Mouse (Mus musculus): ENCODE data around the gene Orai1. TPM values are rescaled to one million over a fixed set of nuclear protein-coding genes. Genes with fewer than 3 reads are reported as not detected.
A peak's percentile ranks its signal among the peaks of the same experiment; 100 is the strongest.

Gene Orai1
- total RNA-seq, 2 experiments from 2014 or later: 6.9 to 9.5 TPM

GRCm38 (mm10) chr5:123076419-123077281 lies 61.8 kb downstream of the Orai1 start:
- Histone ChIP-seq H3K4me3 (peak overlapping the region; percentile 63), H3K27ac (peak overlapping the region; percentile 89)
- no peak for TF ChIP-seq CTCF (IDR thresholded peaks at IDR 0.05)
- intact Hi-C loops (cut with DNase I): loop anchor here (1.0 to 5.0 kb wide), 2 partner anchors 18 to 41 kb away; no protein-coding TSS in a partner anchor
- DNase-seq (ENCODE audit: extremely low spot score in 1 of 2, low spot score in 2 of 2): no peak

DNA sequence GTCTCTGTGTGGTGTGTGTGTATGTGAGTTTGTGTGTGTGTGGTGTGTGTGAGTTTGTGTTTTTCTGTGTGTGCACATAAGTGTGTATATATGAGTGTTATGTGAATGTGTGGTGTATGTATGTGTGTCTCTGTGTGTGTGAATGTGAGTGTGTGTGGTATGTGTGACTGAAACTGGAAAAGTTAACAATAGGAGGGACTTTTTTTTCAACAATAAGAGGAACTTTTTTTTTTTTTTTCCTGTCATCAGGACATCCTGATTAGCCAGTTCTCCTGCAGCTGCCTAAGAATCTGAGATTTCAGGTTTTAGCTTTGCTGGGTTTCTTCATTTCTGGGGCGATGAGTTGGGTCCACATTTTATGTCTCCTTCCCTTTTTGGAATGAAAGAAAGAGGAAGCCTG lies 64.7 kb downstream of the Orai1 start:
- no peak overlapping the region for H3K4me3 ChIP-seq
- DNase-seq (ENCODE audit: extremely low spot score in 1 of 2, low spot score in 2 of 2): no peak
- no peak for TF ChIP-seq CTCF (IDR thresholded peaks at IDR 0.05)
- H3K27ac ChIP-seq: no peak overlapping the region
- intact Hi-C loops (cut with DNase I): loop anchor here (5.0 kb wide), 1 partner anchor 38 kb away; no protein-coding TSS in a partner anchor

DNA sequence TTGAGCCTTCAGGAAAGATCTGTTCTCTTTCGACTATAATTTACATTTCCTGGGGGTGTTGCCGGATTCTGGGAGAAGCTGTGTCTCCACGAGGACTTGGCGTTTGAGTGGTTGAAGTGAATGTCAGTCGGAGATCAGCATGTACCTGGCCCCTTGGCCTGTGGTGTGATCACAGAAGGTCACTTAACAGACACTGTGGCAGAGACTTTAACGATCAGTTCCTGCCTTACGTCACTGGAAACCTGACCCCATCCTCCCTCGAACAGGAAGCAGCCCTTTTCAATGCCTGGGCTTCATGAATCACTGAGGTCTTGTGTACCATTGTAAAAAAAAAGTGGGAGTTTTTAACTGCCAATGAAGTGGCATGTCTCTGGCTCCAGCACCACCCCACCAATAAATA lies 65.2 kb downstream of the Orai1 start:
- no peak for TF ChIP-seq CTCF (IDR thresholded peaks at IDR 0.05)
- Histone ChIP-seq H3K4me3 (no peak overlapping the region), H3K27ac (no peak overlapping the region)
- intact Hi-C loops (cut with DNase I): no loop called here
- DNase-seq (ENCODE audit: extremely low spot score in 1 of 2, low spot score in 2 of 2): no peak

Other genes with a start within 250 kb of the Orai1 start
- 100 to 1,000 TPM; 238 to 248 TPM for gene Camkk2, start 235.7 kb upstream of the Orai1 start, total RNA-seq (2021)
- gene Anapc5, start 193.7 kb upstream of the Orai1 start, total RNA-seq (2021): 100 to 1,000 TPM; 222 to 229 TPM
- gene Rnf34, start 165.0 kb upstream of the Orai1 start, total RNA-seq (2021): 10 to 100 TPM; 51.5 to 56.3 TPM
- gene Kdm2b, start 25.3 kb upstream of the Orai1 start, total RNA-seq (2021): 10 to 100 TPM; 25.4 to 27.4 TPM
- gene Morn3, start 31.9 kb downstream of the Orai1 start, total RNA-seq (2021): not detected
- 10 to 100 TPM; 16.0 to 16.2 TPM for gene Tmem120b, start 53.3 kb downstream of the Orai1 start, total RNA-seq (2021)
- gene Rhof, start 117.6 kb downstream of the Orai1 start, total RNA-seq (2021): 10 to 100 TPM; 48.5 to 48.9 TPM
- gene Setd1b, start 127.1 kb downstream of the Orai1 start, total RNA-seq (2021): 10 to 100 TPM; 32.4 to 42.2 TPM
- 10 to 100 TPM; 23.4 to 24.9 TPM for gene Psmd9, start 154.3 kb downstream of the Orai1 start, total RNA-seq (2021)
- not detected for gene Hpd, start 167.7 kb downstream of the Orai1 start, total RNA-seq (2021)
- gene Wdr66, start 237.0 kb downstream of the Orai1 start, total RNA-seq (2021): 1 to 10 TPM; 6.0 to 6.2 TPM

Data from left cerebral cortex, adult 2 months (tissue).